9 mouse cellular contexts compared by ENCODE assay signal in the genomic region with DNA sequence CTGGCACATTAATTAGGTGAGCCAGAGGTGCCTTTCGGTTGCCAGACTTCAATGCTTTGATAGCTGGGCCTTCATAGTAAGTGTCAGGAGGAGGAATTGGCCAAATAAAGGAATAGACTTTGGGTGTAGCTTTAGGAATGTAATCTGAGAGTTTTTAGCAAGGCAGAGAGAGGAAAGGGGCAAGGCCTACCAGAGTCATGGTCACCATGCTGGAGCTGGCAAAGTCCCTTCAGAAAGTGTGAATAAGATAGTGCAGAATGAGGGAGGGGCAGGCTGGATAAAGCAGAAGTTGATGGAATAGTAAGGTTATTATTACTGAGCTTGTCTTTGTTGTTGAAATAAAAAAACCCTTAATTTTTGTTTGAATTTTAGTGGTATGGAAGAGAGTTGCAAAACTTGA. TPM values are rescaled to one million over a fixed set of nuclear protein-coding genes. Genes with fewer than 3 reads are reported as not detected.
DNase-seq lines count a peak whose midpoint lies in the region; ATAC-seq and TF ChIP-seq lines count a peak whose summit lies in the region.
"Had no signal": no experiment of that assay in that cellular context is flagged by ENCODE, and none has a peak within 500 bp of the region (broad histone marks: within the 10 kb centered on the region; RNA-seq: fewer than 3 reads in every experiment).

No protein-coding gene starts in this region.

- ATAC-seq in Patski, result peak; percentile 10
- no peak for ATAC-seq in hindbrain, embryonic 12.5 days (ENCODE audit: low FRiP score)
- ATAC-seq in midbrain, embryonic 14.5 days (ENCODE audit: low FRiP score, low TSS enrichment), result no peak

- POLR2A ChIA-PET in Patski (lab: Charles Lee), result interaction anchor here (1.3 kb wide), 1 partner anchor 65 kb away, joined by 3 read pairs; the partner anchor contains the start of gene Ppp2r1a

- DNase-seq in kidney, adult 2 months, result no peak
- DNase-seq in kidney, adult 11 months, result no peak
- DNase-seq in Patski (ENCODE audit: low read depth, low spot score), result no peak
- DNase-seq in midbrain, embryonic 14.5 days, result no peak
- DNase-seq in layer of hippocampus, postnatal 14 days (ENCODE audit: low spot score in 2 of 2), result no peak
- no peak for DNase-seq in left cerebral cortex, adult 8-10 months (ENCODE audit: low spot score in 2 of 2)
- no peak for DNase-seq in right cerebral cortex, adult 18-20 months

- H3K4me3 ChIP-seq in kidney, adult 2 months (ENCODE audit: insufficient read depth, low read depth, low read length), result peak overlapping the region; percentile 80
- H3K4me3 ChIP-seq in hindbrain, embryonic 12.5 days, result peak overlapping the region; percentile 66
- H3K4me3 ChIP-seq in midbrain, embryonic 14.5 days (replicated peaks; ENCODE audit: low read depth, low read length), result peak overlapping the region; percentile 84

- no peak for TF ChIP-seq CTCF in kidney, adult 2 months (conservative IDR thresholded peaks at IDR 0.05; ENCODE audit: insufficient read depth, insufficient read length, low read depth, low read length)
- no peak for TF ChIP-seq CTCF in Patski (IDR thresholded peaks at IDR 0.05)

- no peaks in the 10 kb centered on the region for H3K9me3 ChIP-seq in hindbrain, embryonic 12.5 days (replicated peaks)
- no peaks in the 10 kb centered on the region for H3K9me3 ChIP-seq in midbrain, embryonic 14.5 days (ENCODE audit: control insufficient read depth, low read length)

- peak overlapping the region; percentile 68 for H3K4me2 ChIP-seq in hindbrain, embryonic 12.5 days (replicated peaks)
- peak overlapping the region; percentile 86 for H3K4me2 ChIP-seq in midbrain, embryonic 14.5 days (ENCODE audit: low read length)

- H3K36me3 ChIP-seq in kidney, adult 2 months (ENCODE audit: control insufficient read depth, insufficient read depth, low read length), result peaks cover 4% of the 10 kb centered on the region; the same call in 1 of the 2 replicates
- H3K36me3 ChIP-seq in hindbrain, embryonic 12.5 days, result peaks cover 19% of the 10 kb centered on the region
- peaks cover 15% of the 10 kb centered on the region for H3K36me3 ChIP-seq in midbrain, embryonic 14.5 days (ENCODE audit: control insufficient read depth, insufficient read depth, low read length)

- in situ Hi-C loops in Patski (cut with MboI; ENCODE audit: low pct_unique_long_range_greater_than_20kb), result loop anchor here (5.0 kb wide), 1 partner anchor 47 kb away; no protein-coding TSS in a partner anchor

- H3K9ac ChIP-seq in hindbrain, embryonic 12.5 days, result peak overlapping the region; percentile 79
- H3K9ac ChIP-seq in midbrain, embryonic 14.5 days (replicated peaks; ENCODE audit: low read length), result peak overlapping the region; percentile 89

- H3K4me1 ChIP-seq in kidney, adult 2 months (ENCODE audit: control insufficient read depth, insufficient read depth, low read length), result peaks cover 5% of the 10 kb centered on the region; the same call in 1 of the 2 replicates
- peaks cover 14% of the 10 kb centered on the region for H3K4me1 ChIP-seq in hindbrain, embryonic 12.5 days
- H3K4me1 ChIP-seq in midbrain, embryonic 14.5 days (ENCODE audit: control insufficient read depth, insufficient read depth, low read length), result peaks cover 14% of the 10 kb centered on the region

- WGBS in kidney, adult 2 months, result 3% methylated on average over 1 of the region's 1 CpGs
- whole genome bisulfite sequencing in hindbrain, embryonic 12.5 days, result 50% methylated on average over 1 of the region's 1 CpGs
- 33% methylated on average over 1 of the region's 1 CpGs for WGBS in midbrain, embryonic 14.5 days

- TF ChIP-seq POLR2A in kidney, adult 2 months (IDR thresholded peaks at IDR 0.05; ENCODE audit: low read depth, low read length), result no peak

- no peaks in the 10 kb centered on the region for H3K27me3 ChIP-seq in kidney, adult 2 months (replicated peaks; ENCODE audit: control insufficient read depth, insufficient read depth, low read length)
- no peaks in the 10 kb centered on the region for H3K27me3 ChIP-seq in Patski
- H3K27me3 ChIP-seq in hindbrain, embryonic 12.5 days, result no peaks in the 10 kb centered on the region
- H3K27me3 ChIP-seq in midbrain, embryonic 14.5 days (ENCODE audit: control insufficient read depth, insufficient read depth, low read length), result no peaks in the 10 kb centered on the region

- 0 out of 2 replicates have a peak overlapping the region, but pooled peaks have one; percentile 69 for H3K27ac ChIP-seq in kidney, adult 2 months (ENCODE audit: insufficient read depth, low read depth, low read length)
- H3K27ac ChIP-seq in hindbrain, embryonic 12.5 days, result no peak overlapping the region
- H3K27ac ChIP-seq in midbrain, embryonic 14.5 days (replicated peaks; ENCODE audit: low read depth, low read length), result peak overlapping the region; percentile 90; the same call in 1 of the 2 replicates

- CTCF ChIA-PET in Patski (lab: Charles Lee), result no interaction called here

RNA-seq across cellular contexts. Expression of gene Zfp160, which starts 1.0 kb away (rescaled TPM):
- polyA plus RNA-seq in kidney, adult 2 months (2012; rRNA removed), result 1.9 and 2.4 TPM in 2 replicates
- 22.2 TPM for polyA plus RNA-seq in Patski (2021)
- 18.7 and 19.8 TPM in 2 replicates for polyA plus RNA-seq in hindbrain, embryonic 12.5 days (2016; fragmentation: Nextera tagmentation; extraction: Ambion mirVana)
- polyA plus RNA-seq in midbrain, embryonic 14.5 days (2014; fragmentation: Nextera tagmentation; extraction: Ambion mirVana), result 22.4 and 24.5 TPM in 2 replicates
- 10 to 100 TPM; 22.7 to 23.9 TPM for total RNA-seq in layer of hippocampus, postnatal 14 days (2021)
- 10 to 100 TPM; 20.2 to 20.9 (median 20.8) TPM for total RNA-seq in left cerebral cortex, adult 8-10 months (2022)

RNA-seq across cellular contexts. Expression of gene Vmn1r233, which starts 13.5 kb away (rescaled TPM):
- 0.03 TPM in 1 of 2 replicates, not detected in the other for polyA plus RNA-seq in kidney, adult 2 months (2012; rRNA removed)
- polyA plus RNA-seq in Patski (2021), result not detected
- not detected in 2 replicates for polyA plus RNA-seq in hindbrain, embryonic 12.5 days (2016; fragmentation: Nextera tagmentation; extraction: Ambion mirVana)
- polyA plus RNA-seq in midbrain, embryonic 14.5 days (2014; fragmentation: Nextera tagmentation; extraction: Ambion mirVana), result not detected in 2 replicates
- total RNA-seq in layer of hippocampus, postnatal 14 days (2021), result not detected
- not detected for total RNA-seq in left cerebral cortex, adult 8-10 months (2022)
- polyA plus RNA-seq: brain, embryonic 14.5 days had no signal
